In the genomic region with DNA sequence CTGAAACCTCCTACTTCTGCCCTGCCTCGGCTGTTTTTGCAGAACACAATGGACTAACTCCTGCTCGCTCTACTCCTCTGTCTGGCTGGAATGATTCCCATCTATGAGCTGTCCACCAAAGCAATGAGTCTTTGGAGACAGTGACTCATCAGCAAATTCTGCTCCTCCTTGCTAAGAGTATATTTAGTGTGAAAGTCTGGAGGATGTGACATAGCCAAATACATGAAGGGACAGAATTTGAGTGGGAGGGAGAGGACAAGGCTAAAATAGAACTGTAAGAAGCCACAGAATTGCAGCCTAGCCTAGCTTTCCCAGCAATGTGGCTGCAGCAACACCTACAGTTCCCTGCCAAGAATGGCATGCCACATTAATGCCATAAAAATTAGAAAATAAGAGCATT, we compare ENCODE assay signal across 9 mouse cellular contexts.
DNase-seq lines count a peak whose midpoint lies in the region; TF ChIP-seq lines count a peak whose summit lies in the region.
"Had no signal": no experiment of that assay in that cellular context is flagged by ENCODE, and none has a peak within 500 bp of the region (broad histone marks: within the 10 kb centered on the region; RNA-seq: fewer than 3 reads in every experiment).

No protein-coding gene starts in this region.

- WGBS in forebrain, embryonic 10.5 days = 30% methylated on average over 2 of the region's 2 CpGs

- peaks cover 14% of the 10 kb centered on the region for H3K4me1 ChIP-seq in forebrain, embryonic 10.5 days
- H3K4me1 ChIP-seq: limb, embryonic 12.5 days had no signal

- H3K4me3 ChIP-seq in C2C12 (ENCODE audit: insufficient read depth, poor library complexity, severe bottlenecking) = no peak overlapping the region
- no peak overlapping the region for H3K4me3 ChIP-seq in forebrain, embryonic 10.5 days
- H3K4me3 ChIP-seq: limb, embryonic 12.5 days had no signal

- no peaks in the 10 kb centered on the region for H3K79me2 ChIP-seq in C2C12 (ENCODE audit: control insufficient read depth, insufficient read depth)

- H3K27ac ChIP-seq in forebrain, embryonic 10.5 days = peak overlapping the region; percentile 56; the same call in 1 of the 2 replicates
- H3K27ac ChIP-seq: limb, embryonic 12.5 days had no signal

- no peaks in the 10 kb centered on the region for H3K79me3 ChIP-seq in C2C12 (ENCODE audit: low read depth)

- no peak overlapping the region for H3ac ChIP-seq in C2C12 (ENCODE audit: control insufficient read depth, insufficient read length, low read depth)

- peak; percentile 45 for DNase-seq in 3134 (ENCODE audit: extremely low read depth, insufficient read length, low spot score)
- no peak for DNase-seq in forebrain, embryonic 10.5 days (ENCODE audit: extremely low spot score, low spot score)
- DNase-seq in layer of hippocampus, postnatal 14 days (ENCODE audit: low spot score in 2 of 2) = peak; percentile 42 to 80
- peak; percentile 33 for DNase-seq in neural tube, embryonic 10.5 days (ENCODE audit: extremely low spot score, low spot score)
- DNase-seq in thymus, adult 18-20 months = no peak
- no peak for DNase-seq in urinary bladder, adult 18-20 months (ENCODE audit: low spot score in 2 of 2)
- no peak for DNase-seq in testis, postnatal 14 days (ENCODE audit: low spot score)

- no peaks in the 10 kb centered on the region for H3K36me3 ChIP-seq in C2C12 (ENCODE audit: control insufficient read depth, insufficient read depth)
- H3K36me3 ChIP-seq in forebrain, embryonic 10.5 days (replicated peaks) = no peaks in the 10 kb centered on the region
- H3K36me3 ChIP-seq: limb, embryonic 12.5 days had no signal

- peak; percentile 4 for TF ChIP-seq CTCF in C2C12 (IDR thresholded peaks at IDR 0.05; ENCODE audit: control insufficient read depth, insufficient read depth, insufficient read length)

- H3K9me3 ChIP-seq in forebrain, embryonic 10.5 days = no peaks in the 10 kb centered on the region
- H3K9me3 ChIP-seq: limb, embryonic 12.5 days had no signal

- no peaks in the 10 kb centered on the region for H3K27me3 ChIP-seq in C2C12 (ENCODE audit: control insufficient read depth, insufficient read depth, insufficient read length)
- H3K27me3 ChIP-seq in forebrain, embryonic 10.5 days (ENCODE audit: poor library complexity, severe bottlenecking) = peaks cover 25% of the 10 kb centered on the region
- H3K27me3 ChIP-seq: limb, embryonic 12.5 days had no signal

TF ChIP-seq in C2C12, 6 proteins besides CTCF, POLR2A, EP300 and RAD21:
- TF ChIP-seq MYOG (IDR thresholded peaks at IDR 0.05; ENCODE audit: control insufficient read depth, extremely low read depth, insufficient read length) (no peak), USF1 (IDR thresholded peaks at IDR 0.05; ENCODE audit: low read depth) (no peak), FOSL1 (IDR thresholded peaks at IDR 0.05; ENCODE audit: insufficient read depth, low read length, poor library complexity, severe bottlenecking) (peak; percentile 23), CEBPB (IDR thresholded peaks at IDR 0.05; ENCODE audit: low read depth) (no peak), MYOD1 (IDR thresholded peaks at IDR 0.05; ENCODE audit: control insufficient read depth, insufficient read length, low read depth) (no peak), MAX (IDR thresholded peaks at IDR 0.05) (no peak)

Comparison
In these comparisons a context has a peak if more than half of its experiments do, and no peak if none do; other contexts are left out.
1. DNase-seq: peak in 3134 (single experiment), layer of hippocampus, postnatal 14 days (2 of 2) and neural tube, embryonic 10.5 days (single experiment); none in forebrain, embryonic 10.5 days (single experiment), thymus, adult 18-20 months (0 of 2), urinary bladder, adult 18-20 months (0 of 2) and testis, postnatal 14 days (single experiment).